Mouse (Mus musculus): Measurements from ENCODE around the gene Lars2. TPM values are rescaled to one million over a fixed set of nuclear protein-coding genes. Genes with fewer than 3 reads are reported as not detected.

Lars2 gene
- polyA plus RNA-seq, 1 experiment, result 579 TPM

- TF ChIP-seq SRF (IDR thresholded peaks at IDR 0.05; ENCODE audit: control insufficient read depth, insufficient read length, low read depth) (no peak), E2F4 (IDR thresholded peaks at IDR 0.05; ENCODE audit: insufficient read depth) (no peak), REST (IDR thresholded peaks at IDR 0.05; ENCODE audit: insufficient read depth, insufficient read length) (no peak), MYOD1 (IDR thresholded peaks at IDR 0.05; ENCODE audit: control insufficient read depth in 1 of 3, insufficient read length in 2 of 3, low read depth in 2 of 3) (no peak), MYOG (IDR thresholded peaks at IDR 0.05; ENCODE audit: control insufficient read depth in 1 of 3, insufficient read depth in 1 of 3, insufficient read length in 2 of 3, low read depth in 2 of 3) (no peak), TCF12 (IDR thresholded peaks at IDR 0.05; ENCODE audit: insufficient read depth, poor library complexity, severe bottlenecking) (no peak), CEBPB (IDR thresholded peaks at IDR 0.05; ENCODE audit: insufficient read depth, poor library complexity, severe bottlenecking) (no peak), POLR2AphosphoS2 (IDR thresholded peaks at IDR 0.05; ENCODE audit: insufficient read length, low read depth) (no peak), USF1 (IDR thresholded peaks at IDR 0.05; ENCODE audit: low read depth) (no peak), POLR2A (IDR thresholded peaks at IDR 0.05; ENCODE audit: insufficient read length, low read depth) (no peak), TCF3 (IDR thresholded peaks at IDR 0.05; ENCODE audit: insufficient read length, low read depth) (no peak), MAX (IDR thresholded peaks at IDR 0.05; ENCODE audit: low read depth) (no peak)
- Histone ChIP-seq H3ac (ENCODE audit: control insufficient read depth, insufficient read length) (no peak overlapping the region), H3K4me3 (no peak overlapping the region), H3K79me2 (ENCODE audit: control insufficient read depth, insufficient read depth) (no peaks in the 10 kb centered on the region), H3K4me2 (ENCODE audit: low read depth) (no peak overlapping the region), H3K36me3 (ENCODE audit: control insufficient read depth, insufficient read depth) (no peaks in the 10 kb centered on the region), H3K27me3 (ENCODE audit: control insufficient read depth, insufficient read depth, insufficient read length) (no peaks in the 10 kb centered on the region)
These were observed 6.7 kb upstream of the Lars2 start for GRCm38 (mm10) chr9:123359981-123360380.

- no peak overlapping the region for H3K4me3 ChIP-seq
- no peak overlapping the region for H3ac ChIP-seq (ENCODE audit: control insufficient read depth, insufficient read length)
- TF ChIP-seq POLR2A (IDR thresholded peaks at IDR 0.05; ENCODE audit: insufficient read length, low read depth) (no peak), E2F4 (IDR thresholded peaks at IDR 0.05; ENCODE audit: insufficient read depth) (no peak), REST (IDR thresholded peaks at IDR 0.05; ENCODE audit: insufficient read depth, insufficient read length) (no peak), MYOG (IDR thresholded peaks at IDR 0.05; ENCODE audit: control insufficient read depth in 1 of 3, insufficient read depth in 1 of 3, insufficient read length in 2 of 3, low read depth in 2 of 3) (no peak), CEBPB (IDR thresholded peaks at IDR 0.05; ENCODE audit: insufficient read depth, poor library complexity, severe bottlenecking) (no peak), USF1 (IDR thresholded peaks at IDR 0.05; ENCODE audit: low read depth) (no peak), POLR2AphosphoS2 (IDR thresholded peaks at IDR 0.05; ENCODE audit: insufficient read length, low read depth) (no peak), SRF (IDR thresholded peaks at IDR 0.05; ENCODE audit: control insufficient read depth, insufficient read length, low read depth) (no peak), TCF12 (IDR thresholded peaks at IDR 0.05; ENCODE audit: insufficient read depth, poor library complexity, severe bottlenecking) (no peak)
- no peaks in the 10 kb centered on the region for H3K36me3 ChIP-seq (ENCODE audit: control insufficient read depth, insufficient read depth)
- H3K4me2 ChIP-seq (ENCODE audit: low read depth), result no peak overlapping the region
- H3K79me2 ChIP-seq (ENCODE audit: control insufficient read depth, insufficient read depth), result no peaks in the 10 kb centered on the region
- H3K27me3 ChIP-seq (ENCODE audit: control insufficient read depth, insufficient read depth, insufficient read length), result no peaks in the 10 kb centered on the region
These were observed 1.4 kb upstream of the Lars2 start for GRCm38 (mm10) chr9:123365353-123365752.

GRCm38 (mm10) chr9:123365942-123366707 lies 602 bp upstream of the Lars2 start:
- no peak for TF ChIP-seq E2F4 (IDR thresholded peaks at IDR 0.05; ENCODE audit: insufficient read depth)
- no peak for TF ChIP-seq POLR2AphosphoS2 (IDR thresholded peaks at IDR 0.05; ENCODE audit: insufficient read length, low read depth)
- no peak for TF ChIP-seq CEBPB (IDR thresholded peaks at IDR 0.05; ENCODE audit: insufficient read depth, poor library complexity, severe bottlenecking)
- TF ChIP-seq TCF3 (IDR thresholded peaks at IDR 0.05; ENCODE audit: insufficient read length, low read depth), result no peak
- TF ChIP-seq REST (IDR thresholded peaks at IDR 0.05; ENCODE audit: insufficient read depth, insufficient read length), result no peak
- TF ChIP-seq USF1 (IDR thresholded peaks at IDR 0.05; ENCODE audit: low read depth), result no peak
- TF ChIP-seq POLR2A (IDR thresholded peaks at IDR 0.05; ENCODE audit: insufficient read length, low read depth), result no peak
- no peak for TF ChIP-seq MYOD1 (IDR thresholded peaks at IDR 0.05; ENCODE audit: control insufficient read depth in 1 of 3, insufficient read length in 2 of 3, low read depth in 2 of 3)
- Histone ChIP-seq H3K79me2 (ENCODE audit: control insufficient read depth, insufficient read depth) (no peaks in the 10 kb centered on the region), H3K27me3 (ENCODE audit: control insufficient read depth, insufficient read depth, insufficient read length) (no peaks in the 10 kb centered on the region), H3K36me3 (ENCODE audit: control insufficient read depth, insufficient read depth) (no peaks in the 10 kb centered on the region), H3K4me2 (ENCODE audit: low read depth) (peak overlapping the region; percentile 84), H3ac (ENCODE audit: control insufficient read depth, insufficient read length) (peak overlapping the region; percentile 6), H3K4me3 (peak overlapping the region; percentile 63)

GRCm38 (mm10) chr9:123367636-123368035 lies 909 bp downstream of the Lars2 start:
- Histone ChIP-seq H3K4me2 (ENCODE audit: low read depth) (peak overlapping the region; percentile 88), H3ac (ENCODE audit: control insufficient read depth, insufficient read length) (no peak overlapping the region), H3K36me3 (ENCODE audit: control insufficient read depth, insufficient read depth) (peaks cover 5% of the 10 kb centered on the region)

More at GRCm38 (mm10) chr9:123367636-123368035, 909 bp downstream of the Lars2 start:
- Histone ChIP-seq H3K4me3 (peak overlapping the region; percentile 63), H3K79me2 (ENCODE audit: control insufficient read depth, insufficient read depth) (no peaks in the 10 kb centered on the region), H3K27me3 (ENCODE audit: control insufficient read depth, insufficient read depth, insufficient read length) (no peaks in the 10 kb centered on the region)
- no peak for TF ChIP-seq TCF3 (IDR thresholded peaks at IDR 0.05; ENCODE audit: insufficient read length, low read depth)
- no peak for TF ChIP-seq POLR2A (IDR thresholded peaks at IDR 0.05; ENCODE audit: insufficient read length, low read depth)
- TF ChIP-seq MYOD1 (IDR thresholded peaks at IDR 0.05; ENCODE audit: control insufficient read depth in 1 of 3, insufficient read length in 2 of 3, low read depth in 2 of 3), result no peak
- no peak for TF ChIP-seq REST (IDR thresholded peaks at IDR 0.05; ENCODE audit: insufficient read depth, insufficient read length)
- TF ChIP-seq MAX (IDR thresholded peaks at IDR 0.05; ENCODE audit: low read depth), result no peak
- no peak for TF ChIP-seq SRF (IDR thresholded peaks at IDR 0.05; ENCODE audit: control insufficient read depth, insufficient read length, low read depth)
- no peak for TF ChIP-seq USF1 (IDR thresholded peaks at IDR 0.05; ENCODE audit: low read depth)
- no peak for TF ChIP-seq MYOG (IDR thresholded peaks at IDR 0.05; ENCODE audit: control insufficient read depth in 1 of 3, insufficient read depth in 1 of 3, insufficient read length in 2 of 3, low read depth in 2 of 3)
- TF ChIP-seq POLR2AphosphoS2 (IDR thresholded peaks at IDR 0.05; ENCODE audit: insufficient read length, low read depth), result no peak
- no peak for TF ChIP-seq TCF12 (IDR thresholded peaks at IDR 0.05; ENCODE audit: insufficient read depth, poor library complexity, severe bottlenecking)
